Mouse (Mus musculus) frontal cortex, postnatal 10 days (tissue): ENCODE data around the gene Mettl7a3.
"Not testable (repeated sequence)": the region's sequence is repeated elsewhere in the genome, so short reads cannot be mapped to it uniquely, and the experiment has no call there.

Source experiments
- DNase-seq, 2 experiments: peaks; one replicate each; pipeline ENCODE4 v3.0.0; 2022; ENCODE audit warnings: low spot score in 2 of 2, mixed read lengths in 1 of 2

Gene Mettl7a3

DNA sequence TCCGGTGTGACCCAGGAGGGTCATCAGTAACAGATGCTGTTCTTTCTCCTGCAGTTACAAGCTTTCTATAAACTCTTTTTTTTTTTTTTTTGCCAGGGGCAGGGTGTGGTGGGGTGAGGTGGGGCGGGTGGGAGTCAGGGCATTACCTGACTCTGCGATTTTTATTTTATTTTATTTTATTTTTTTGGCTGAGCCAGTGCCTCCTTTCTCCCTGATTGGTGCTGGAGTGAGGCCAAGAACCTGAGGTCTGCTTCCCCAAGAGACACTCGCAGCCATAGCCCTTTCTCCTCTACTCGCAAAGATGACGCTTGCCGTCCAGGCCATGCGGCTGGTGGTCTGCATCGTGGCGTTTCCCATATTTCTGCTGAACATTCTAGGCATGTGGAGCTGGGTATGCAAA lies at the start of gene Mettl7a3:
Gene Mettl7a3, plus strand, starts transcription at position 301 of the 400 bp plus-strand sequence.
- no peak for DNase-seq

DNA sequence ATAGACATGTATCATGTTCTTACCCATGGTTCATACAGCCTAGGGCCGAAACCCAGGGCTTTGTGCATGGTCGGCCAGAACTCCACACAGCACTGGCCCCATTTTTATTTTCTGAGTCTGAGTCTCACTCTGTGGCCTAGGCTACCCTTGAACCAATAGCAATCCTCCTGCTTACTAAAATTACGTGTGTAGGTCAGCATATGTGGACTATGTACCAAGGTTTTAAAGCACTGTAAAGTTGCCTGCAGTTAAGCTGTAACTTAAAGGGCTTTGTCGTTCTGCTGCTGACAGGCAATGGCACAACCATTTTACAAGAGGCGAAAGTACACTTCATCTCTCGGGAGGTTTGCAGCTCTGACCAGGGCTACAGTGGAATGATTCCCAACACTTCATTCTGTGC lies 45.7 kb upstream of the Mettl7a3 start:
- no peak for DNase-seq

DNA sequence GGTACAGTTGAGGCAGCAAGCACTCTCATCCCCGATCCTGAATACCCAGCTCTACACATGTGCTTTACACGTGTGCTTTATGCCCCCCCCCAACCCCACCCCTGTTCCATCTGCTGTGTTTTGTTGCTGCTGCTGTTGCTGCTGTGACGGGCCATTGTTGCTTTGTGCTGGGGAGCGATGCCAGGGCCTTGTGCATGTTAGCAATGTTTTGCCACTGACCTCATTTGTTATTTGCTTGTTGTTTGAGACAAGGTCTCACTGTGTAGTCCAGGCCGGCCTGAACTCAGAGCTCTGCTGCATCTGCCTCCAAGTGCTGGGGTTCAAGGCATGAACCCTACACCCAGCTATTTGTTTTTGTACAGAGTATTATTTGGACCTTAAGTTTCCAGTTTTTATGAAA lies 43.9 kb upstream of the Mettl7a3 start:
- no peak for DNase-seq

DNA sequence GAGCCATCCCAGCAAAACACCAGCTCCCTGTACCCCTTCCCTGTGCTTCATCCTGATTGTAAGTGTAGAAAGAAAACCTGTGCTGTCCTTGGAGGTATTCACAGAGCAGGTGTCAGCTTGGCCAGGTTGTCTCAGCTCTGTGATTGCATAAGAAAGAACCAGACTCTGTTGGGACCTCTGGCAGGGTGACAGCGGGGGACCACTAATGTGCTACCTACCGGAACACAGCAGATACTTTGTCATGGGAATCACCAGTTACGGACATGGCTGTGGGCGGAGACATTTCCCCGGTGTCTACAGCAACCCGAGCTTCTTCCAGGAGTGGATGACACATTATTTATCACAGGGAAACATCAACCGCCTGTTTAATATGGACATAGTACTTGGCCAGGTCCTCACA lies 42.4 kb upstream of the Mettl7a3 start:
- no peak for DNase-seq

DNA sequence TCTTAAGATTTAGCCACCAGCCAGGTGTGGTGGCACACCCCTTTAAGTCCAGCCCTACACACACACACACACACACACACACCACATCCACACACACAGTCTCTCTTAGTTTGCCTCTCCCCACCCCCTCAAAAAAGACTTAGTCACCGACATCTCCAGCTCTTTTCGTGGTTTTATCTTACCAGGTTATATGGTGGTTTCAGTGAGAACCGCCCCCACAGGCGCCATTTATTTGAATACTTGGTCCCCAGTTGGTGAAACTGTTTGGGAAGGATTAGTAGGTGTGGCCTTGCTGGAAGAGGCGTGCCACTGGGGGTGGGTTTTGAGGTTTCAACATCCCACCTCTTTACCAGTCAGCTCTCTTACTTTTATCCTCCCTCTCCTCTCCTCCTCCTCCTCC lies 36.9 kb upstream of the Mettl7a3 start:
- DNase-seq: no peak

DNA sequence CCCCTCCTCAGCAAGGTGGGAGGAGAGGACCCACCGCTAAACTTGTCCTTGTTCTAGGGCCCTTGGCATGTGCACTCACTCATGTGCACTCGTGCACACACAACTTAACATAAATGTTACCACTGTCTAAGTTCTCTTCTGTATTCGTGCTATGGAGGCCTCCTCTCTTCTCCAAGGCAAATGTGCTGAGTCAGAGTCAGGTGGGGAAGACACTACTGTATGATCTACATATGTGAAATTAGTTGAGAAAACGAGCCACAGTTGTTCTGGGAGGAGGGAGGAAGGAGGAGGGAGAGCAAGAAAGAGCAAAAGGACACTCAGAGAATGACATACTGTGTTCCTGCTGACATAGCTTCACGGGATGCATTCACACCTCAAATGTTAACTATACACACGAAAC lies 34.2 kb upstream of the Mettl7a3 start:
- DNase-seq: no peak

DNA sequence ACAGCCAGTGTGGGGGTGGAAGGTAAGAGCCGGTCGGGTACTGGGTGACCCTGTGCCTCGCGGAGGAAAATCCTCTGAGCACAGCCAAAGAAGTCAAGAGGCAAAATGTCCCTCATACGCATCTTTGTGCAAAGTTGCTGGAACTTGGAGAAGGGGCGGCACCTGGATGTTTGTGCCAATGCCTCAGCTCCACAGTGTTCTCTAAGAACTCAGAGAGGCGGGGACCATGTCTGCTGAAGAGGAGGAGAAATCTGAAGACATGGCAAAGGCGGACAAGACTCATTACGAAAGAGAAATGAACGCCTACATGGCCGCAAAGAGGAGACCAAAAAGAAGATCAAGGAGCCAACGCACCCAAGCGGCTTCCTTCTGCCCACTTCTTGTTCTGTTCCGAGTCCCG lies 33.2 kb upstream of the Mettl7a3 start:
- no peak for DNase-seq

DNA sequence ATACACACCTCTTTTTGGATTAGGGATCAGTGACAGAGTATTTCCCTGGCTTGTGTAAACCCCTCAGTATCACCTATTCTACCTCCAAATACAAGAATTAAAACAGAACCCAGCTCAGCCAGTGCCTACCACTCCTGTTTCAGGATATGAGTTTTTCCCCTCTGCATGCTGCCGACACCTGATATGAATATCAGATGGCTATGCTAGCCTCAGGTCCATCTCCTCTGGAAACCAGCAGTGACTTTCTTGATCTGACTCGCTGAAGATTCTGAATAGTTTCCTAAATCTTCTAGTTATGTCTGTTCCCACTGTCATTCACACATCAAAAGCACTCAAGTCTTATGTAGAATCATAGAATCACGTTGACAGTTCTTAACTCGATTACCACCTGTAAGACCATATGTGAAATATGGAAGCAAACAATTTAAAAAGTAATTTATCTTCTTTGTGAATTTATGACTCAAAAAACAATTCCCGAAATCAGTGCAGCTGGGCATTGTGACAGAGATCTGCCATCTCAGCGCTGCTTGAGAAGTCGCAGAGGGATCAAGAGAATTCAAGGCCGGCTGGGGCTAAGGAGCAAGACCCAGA lies 31.2 kb upstream of the Mettl7a3 start:
- no peak for DNase-seq

DNA sequence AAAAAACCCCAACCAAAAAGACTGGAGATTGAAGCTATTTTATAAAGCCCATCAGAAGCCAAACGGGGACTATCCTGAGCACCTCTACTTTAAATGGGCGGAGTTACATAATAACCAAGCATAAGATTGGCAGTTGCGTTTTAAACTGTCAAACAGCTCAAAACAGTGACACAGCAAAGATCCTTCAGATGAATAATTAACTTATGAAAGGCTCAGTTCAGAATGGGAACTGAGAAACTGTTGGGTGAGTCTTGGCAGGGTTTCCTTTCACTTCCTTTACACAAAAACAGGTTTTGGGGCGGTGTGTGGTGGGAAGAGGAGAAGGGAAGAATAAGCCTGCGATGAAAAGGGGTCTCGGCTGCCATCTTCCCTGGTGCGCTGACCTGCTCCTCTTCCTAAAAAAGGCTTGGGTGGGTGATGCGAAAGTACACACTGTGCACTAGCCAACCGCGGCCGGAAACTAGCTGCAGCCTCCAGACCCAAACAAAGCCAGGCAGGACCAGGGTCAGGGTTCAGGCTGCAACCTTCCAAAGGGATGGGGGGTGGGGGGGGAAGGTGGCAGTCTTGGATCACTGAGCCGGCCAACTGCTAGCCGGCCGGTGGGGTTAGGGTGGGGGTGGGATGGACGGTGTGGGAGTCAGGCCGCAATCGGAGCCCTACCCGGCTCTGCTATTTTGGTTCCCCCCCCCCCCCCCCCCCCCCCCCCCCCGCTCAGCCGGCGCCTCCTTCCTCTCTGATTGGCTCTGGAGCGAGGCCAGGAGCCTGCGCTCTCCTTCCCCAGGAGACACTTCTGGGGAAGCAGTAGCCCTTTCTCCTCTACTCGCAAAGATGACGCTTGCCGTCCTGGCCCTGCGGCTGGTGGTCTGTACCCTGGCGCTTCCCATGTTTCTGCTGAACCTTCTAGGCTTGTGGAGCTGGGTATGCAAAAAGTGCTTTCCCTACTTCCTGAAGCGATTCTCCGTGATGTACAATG lies 30.4 kb upstream of the Mettl7a3 start, which contains the start of gene Mettl7a1:
Gene Mettl7a1, plus strand, starts transcription at position 122 of the 973 bp plus-strand sequence.
- DNase-seq: peak; percentile 62 to 83

DNA sequence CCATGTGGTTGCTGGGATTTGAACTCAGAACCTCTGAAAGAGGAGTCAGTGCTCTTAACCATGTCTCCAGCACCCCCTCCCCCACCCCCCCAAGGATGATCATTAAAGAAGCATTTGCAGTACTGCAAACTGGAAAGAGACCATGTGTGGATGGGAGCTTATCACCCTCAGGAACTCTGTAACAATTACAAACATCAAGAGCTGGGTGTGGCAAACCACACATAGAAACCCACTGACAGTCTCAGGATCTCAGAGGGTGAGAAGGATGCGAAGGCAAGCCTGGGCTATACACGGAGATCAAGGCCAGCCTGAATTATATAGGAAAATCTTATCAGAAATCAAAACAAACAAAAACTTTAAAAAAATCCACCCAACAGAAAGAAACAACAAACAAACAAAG lies 28.5 kb upstream of the Mettl7a3 start:
- no peak for DNase-seq

DNA sequence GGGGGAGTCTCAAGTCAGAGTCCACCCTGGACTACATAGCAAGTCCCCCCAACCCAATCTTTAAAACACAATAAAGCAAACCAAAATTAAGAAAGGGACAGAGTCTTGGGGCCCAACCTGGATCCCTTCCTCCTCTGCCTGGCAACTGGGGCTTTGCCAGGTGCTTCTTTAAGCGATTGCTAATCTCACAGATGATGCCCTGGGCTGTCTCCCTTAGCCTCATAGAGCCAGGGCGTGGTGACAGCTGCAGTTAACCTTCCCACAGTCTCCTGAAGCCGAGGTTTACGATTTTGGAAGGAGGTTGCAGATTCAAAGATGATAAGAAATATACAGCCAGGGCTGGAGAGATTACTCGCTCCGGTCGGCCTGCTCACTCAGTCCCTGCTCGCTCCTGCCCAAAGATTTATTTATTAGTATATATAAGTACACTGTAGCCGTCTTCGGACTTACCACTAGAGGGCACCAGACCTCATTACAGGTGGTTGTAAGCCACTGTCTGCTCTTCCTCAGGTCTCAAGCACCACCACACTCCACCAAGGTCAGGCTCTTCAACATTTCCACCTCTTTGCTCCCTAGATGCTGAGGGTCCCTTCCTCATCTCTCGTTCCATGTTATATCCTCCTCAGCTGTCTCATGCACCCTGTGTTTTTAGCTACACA lies 27.2 kb upstream of the Mettl7a3 start:
- DNase-seq: not testable (repeated sequence)

DNA sequence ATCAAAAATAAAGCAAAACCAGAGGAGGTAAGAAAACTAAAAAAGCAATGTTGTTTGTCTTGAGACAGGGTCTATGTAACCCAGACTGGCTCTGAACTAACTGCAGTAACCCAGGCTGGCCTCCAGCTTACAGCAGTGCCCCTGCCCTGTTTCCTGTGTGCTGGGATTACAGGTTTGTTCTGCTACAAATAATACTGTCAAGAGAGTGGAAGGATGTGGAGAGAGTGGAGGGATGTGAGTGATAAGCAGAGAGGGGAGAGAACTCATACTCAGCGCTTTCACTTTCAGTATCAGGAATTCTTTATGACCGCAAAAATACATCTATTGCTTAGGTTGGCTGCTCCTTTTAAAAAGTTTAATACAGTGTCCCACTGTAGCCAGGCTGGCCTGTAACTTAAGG lies 22.4 kb upstream of the Mettl7a3 start:
- no peak for DNase-seq

DNA sequence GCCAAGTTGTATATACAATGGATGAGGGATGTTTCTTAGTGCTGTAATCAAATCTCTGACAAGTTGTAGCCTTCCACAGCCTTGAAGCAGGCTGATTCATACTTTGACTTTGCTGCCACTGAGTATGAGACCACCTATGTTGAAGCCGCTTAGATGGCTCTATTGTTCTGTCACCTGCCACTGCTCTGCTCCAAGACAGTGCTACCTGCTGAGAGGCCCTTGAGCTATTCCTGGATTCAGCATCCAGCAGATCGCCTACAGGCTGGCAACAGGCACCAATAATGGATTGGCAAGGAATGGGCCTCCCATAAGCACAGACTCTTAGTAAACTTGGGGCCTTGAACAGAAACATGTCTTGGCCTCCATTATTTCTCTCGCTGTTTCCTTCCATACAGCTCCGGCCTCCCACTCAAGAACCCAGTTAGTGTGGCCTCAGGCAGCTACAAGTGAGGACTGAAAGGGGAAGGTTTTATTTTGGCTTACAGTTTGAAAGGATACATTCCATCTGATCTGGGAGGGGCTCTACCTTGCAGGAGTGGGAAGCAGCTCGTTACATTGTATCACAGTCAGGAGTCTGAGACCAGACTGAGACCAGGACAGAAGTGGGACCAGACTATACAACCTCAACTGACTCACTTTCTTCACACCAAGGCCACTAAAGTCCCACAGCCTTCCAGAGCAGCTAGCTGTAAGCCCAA lies 20.1 kb upstream of the Mettl7a3 start:
- DNase-seq: no peak

DNA sequence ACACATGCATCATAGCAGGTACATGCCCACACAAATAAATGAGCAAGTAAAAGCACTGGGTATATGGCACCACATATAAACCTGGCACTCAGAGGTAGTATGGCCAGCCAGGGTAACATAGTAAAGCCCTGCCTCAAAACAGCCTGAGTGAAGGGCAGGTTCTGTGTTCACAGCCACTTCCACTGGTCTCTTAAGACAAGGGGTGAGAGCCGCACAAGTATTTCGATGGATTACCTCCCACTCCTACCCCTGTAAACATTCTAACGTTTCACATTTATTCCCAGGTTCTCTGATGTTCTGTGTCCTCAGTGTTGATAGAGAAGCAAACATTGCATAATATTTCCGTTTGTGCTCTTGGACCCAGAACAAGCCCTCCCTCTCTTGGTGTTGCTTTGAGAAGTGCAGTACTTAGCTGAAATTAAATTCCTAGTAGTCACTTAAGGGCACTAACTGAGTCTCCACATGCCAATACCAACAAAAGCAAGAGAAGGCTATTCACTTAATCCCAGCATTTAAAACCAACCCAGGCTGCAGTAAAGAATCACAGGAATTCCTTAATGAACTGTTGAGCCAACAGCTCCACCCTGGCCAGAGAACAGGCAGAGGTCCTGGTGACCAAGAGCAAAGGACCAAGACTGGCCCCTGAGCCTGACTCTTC lies 16.6 kb upstream of the Mettl7a3 start:
- DNase-seq: not testable (repeated sequence)

DNA sequence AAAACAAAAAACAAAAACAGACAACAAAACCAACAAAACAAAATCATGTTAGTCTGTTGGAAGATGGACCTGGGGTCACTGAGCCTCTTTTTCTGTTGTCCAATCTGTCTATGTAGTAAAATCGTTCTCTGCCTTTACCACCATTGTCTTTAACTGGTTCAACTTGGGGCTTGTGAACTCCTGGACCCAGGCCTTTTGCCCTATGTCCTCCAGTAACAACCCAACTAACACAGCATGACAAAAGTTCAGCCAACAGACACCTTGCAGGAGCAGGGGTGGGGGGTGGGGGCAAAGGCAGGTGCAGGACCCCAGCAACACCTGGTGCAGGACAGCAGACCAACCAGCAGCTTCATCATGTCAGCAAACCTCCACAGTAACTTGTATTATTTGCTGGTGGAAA lies 14.8 kb upstream of the Mettl7a3 start:
- DNase-seq: no peak

DNA sequence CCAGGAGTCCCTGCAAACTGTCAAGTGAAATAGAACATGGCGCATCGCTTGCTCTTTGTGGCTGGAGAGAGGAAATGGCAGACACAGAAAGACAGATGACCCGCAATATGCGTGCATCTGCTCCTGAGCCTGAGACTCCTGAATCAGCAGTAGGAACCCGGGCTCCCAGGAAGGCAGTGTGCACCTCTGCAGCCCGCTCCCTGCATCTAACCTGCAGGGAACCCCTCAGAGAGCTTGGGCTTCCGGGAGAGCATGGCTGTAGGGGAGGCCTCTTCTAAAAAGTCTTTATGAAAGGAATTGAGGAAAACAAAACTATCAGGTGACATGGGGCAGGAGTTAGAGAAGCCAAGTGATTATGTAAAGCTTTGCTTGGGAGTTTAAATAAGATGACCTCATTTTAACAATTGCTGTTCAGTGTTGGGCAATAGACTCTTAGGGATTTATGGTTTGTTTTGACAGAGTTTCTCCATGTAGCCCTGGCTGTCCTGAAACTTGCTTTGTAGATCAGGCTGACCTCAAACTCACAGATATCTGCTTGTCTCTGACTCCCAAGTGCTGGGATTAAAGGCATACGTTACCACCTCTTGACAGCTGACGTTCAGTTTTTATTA lies 14.3 kb upstream of the Mettl7a3 start:
- DNase-seq: no peak

DNA sequence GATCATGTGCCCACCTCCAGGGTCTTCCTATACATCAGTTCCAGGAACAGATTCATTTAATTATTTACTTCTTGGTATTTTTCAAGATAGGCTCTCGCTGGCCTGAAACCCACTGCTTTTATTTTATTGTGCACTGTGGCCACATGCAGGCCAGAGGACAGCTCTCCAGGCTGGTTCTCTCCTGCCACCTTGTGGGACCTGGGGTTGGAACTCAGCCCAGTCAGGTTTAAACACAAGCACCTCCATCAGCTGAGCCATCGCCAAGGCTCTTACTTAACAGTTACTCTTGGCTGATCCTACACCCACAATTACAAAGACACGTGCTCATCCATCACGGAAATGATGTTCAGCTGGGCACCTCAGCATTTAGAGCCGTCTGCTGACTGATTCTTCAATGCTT lies 13.6 kb upstream of the Mettl7a3 start:
- DNase-seq: no peak

DNA sequence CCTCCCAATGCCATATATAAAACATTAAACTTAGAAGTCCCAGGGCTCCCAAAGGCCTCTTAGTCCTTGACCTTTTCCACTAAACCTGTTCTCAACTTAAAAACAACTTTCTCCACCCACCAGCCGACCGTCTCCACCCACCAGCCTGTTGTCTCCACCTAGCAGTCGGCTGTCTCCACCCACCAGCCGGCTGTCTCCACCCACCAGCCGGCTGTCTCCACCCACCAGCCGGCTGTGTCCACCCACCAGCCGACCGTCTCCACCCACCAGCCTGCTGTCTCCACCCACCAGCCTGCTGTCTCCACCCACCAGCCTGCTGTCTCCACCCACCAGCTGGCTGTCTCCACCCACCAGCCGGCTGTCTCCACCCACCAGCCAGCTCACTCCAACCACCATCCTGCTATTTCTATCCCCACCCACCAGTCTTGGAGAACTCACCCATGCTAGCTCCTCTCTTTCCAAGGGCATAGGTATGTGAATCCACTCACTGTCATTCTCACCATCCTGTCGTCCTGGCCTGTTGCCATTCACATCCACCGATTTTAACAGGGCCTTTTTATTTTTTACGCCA lies 10.6 kb upstream of the Mettl7a3 start:
- peak in 1 of 2 experiments; percentile 24 for DNase-seq

DNA sequence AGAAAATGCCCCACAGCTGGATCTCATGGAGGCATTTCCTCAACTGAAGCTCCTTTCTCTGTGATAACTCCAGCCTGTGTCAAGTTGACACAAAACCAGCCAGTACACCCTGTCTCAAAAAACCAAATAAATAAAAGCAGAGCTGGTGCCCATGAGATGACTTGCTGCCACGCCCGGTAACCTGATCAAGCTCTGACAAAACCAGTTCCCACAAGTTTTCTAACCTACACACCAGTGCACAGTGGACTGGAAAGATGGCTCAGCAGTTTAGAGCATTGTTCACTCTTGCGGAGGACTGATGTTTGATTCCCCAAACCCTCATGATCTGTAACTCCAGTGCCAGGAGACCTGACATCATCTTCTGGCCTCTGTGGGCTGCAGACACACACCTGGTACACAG lies 9.5 kb upstream of the Mettl7a3 start:
- no peak for DNase-seq

DNA sequence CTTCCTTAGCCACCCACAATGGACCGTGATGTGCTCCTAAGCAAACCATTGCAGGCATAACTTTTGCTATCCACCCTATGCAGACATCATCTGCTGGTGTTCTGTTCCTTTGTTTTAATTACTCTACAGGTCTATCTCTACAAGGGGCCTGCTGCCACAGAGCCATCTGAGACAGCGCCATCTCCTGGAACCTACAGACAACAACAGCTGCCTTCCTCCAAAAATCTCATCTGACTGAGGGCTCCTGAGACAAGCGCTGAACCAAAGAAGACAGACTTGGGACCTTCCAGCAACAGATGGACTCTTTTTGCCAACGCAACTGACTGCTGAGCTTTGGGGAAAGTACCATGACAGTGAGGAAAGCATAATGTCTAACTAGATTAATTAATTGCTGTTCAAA lies 6.6 kb upstream of the Mettl7a3 start:
- DNase-seq: not testable (repeated sequence)

DNA sequence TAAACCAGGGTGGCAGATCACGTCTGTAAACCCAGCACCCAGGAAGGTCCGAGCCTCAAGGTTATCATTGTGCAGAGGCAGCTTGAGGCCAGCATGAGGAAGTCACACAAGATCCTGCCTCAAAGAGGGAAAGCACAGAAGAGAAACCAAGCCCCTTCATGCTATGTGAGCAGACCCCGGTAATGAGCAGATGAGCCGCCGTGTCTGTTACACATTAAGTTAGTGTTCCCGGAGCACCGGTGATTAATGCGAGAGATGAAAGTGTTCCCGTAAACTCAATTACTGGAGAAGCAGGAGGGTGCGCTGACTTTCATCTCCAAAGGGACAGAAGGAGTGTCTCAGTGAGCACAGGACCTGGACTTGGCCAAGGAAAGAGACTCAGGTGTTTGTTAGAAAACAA lies 5.4 kb upstream of the Mettl7a3 start:
- DNase-seq: not testable (repeated sequence)
